Mouse (Mus musculus) hindbrain, postnatal 0 days (tissue): ENCODE measurements around the gene Crb1. TPM values are rescaled to one million over a fixed set of nuclear protein-coding genes. Genes with fewer than 3 reads are reported as not detected.

Experiments used
- ATAC-seq: fragments of 200-750 bp; cut with Nextera tagmentation; 2 replicates; pipeline ENCODE4 v1.8.0; 2017; ENCODE audit warnings: mild to moderate bottlenecking, moderate TSS enrichment, moderate library complexity
- DNase-seq: peaks from one replicate; pipeline ENCODE4 v3.0.0-alpha.2; 2015; ENCODE audit warnings: low spot score
- H3K27ac ChIP-seq: fragments of 300-500 bp; sonication (generic); 2 replicates; pipeline ENCODE4 v1.5.1; 2014; ENCODE audit warnings: mild to moderate bottlenecking
- H3K27me3 ChIP-seq: fragments of 300-500 bp; sonication (generic); 2 replicates; pipeline ENCODE4 v1.6.1; 2014; ENCODE audit warnings: low read length, mixed read lengths; ENCODE audit not compliant: insufficient read depth
- H3K36me3 ChIP-seq: fragments of 300-500 bp; sonication (generic); 2 replicates; pipeline ENCODE4 v1.6.1; 2014; ENCODE audit warnings: low read length, mixed read lengths; ENCODE audit not compliant: insufficient read depth
- H3K4me1 ChIP-seq: fragments of 300-500 bp; sonication (generic); 2 replicates; pipeline ENCODE4 v1.6.1; 2014; ENCODE audit warnings: antibody characterized with exemption, low read length, mixed read lengths; ENCODE audit not compliant: insufficient read depth
- H3K4me2 ChIP-seq: fragments of 300-500 bp; sonication (generic); 2 replicates; pipeline ENCODE4 v1.6.1; 2014; ENCODE audit warnings: low read depth, mild to moderate bottlenecking, low read length, moderate library complexity, mixed read lengths
- H3K4me3 ChIP-seq: fragments of 300-500 bp; sonication (generic); 2 replicates; pipeline ENCODE4 v1.5.1; 2014; ENCODE audit warnings: low read length
- H3K9ac ChIP-seq: fragments of 300-500 bp; sonication (generic); replicated peaks from 2 replicates; pipeline ENCODE4 v1.6.1; 2014; ENCODE audit warnings: mild to moderate bottlenecking, low read length, moderate library complexity, mixed read lengths
- H3K9me3 ChIP-seq: fragments of 300-500 bp; sonication (generic); 2 replicates; pipeline ENCODE4 v1.6.1; 2016; ENCODE audit warnings: low read length, mixed read lengths
- CTCF ChIP-seq: IDR thresholded peaks from 2 replicates; pipeline ENCODE4 v1.5.1; 2016; ENCODE audit warnings: antibody characterized with exemption, control low read depth, low read depth
- WGBS: fragments of 180-500 bp; shearing (Covaris S2); extraction: QIAGEN DNeasy Blood & Tissue Kit; methylation state at CpG from one replicate; pipeline ENCODE4 v1.1.7; 2014; 5-methylcytosine and 5-hydroxymethylcytosine counted together
- polyA plus RNA-seq: library from polyadenylated mRNA; unstranded; fragments of >200 nt; fragmentation: Nextera tagmentation; extraction: Ambion mirVana; gene quantifications from 2 replicates; pipeline ENCODE4 v1.2.1, GENCODE M21; 2015
- total RNA-seq: library from RNA; depleted of rRNA; stranded (reverse); fragments of >200 nt; gene quantifications from 2 replicates; pipeline ENCODE4 v1.2.3, GENCODE M21; 2014

Gene Crb1
- total and polyA plus RNA-seq, 2 experiments from 2014 or later: 0.96 to 1.5 TPM

DNA sequence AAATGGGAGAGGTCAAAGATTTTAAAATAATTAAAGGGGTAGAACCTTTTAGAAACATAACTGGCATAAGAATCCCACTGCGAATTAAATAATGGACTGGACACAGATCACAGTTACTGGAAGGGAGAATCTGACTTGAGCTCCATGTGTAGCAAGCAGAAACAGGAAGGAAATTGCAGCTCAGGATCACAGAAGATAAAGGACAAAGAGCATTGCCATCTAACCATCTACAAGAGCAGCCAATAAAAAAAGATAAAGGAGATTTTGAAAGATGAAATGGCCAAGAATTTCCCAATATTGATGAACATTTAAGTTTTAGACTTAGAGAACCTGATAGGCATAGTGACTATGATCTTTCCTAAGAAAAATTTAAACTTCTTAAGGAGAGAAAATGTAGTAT is 112.7 kb downstream of the Crb1 start:
- Histone ChIP-seq H3K4me2 (no peak overlapping the region), H3K36me3 (no peaks in the 10 kb centered on the region), H3K4me3 (no peak overlapping the region), H3K27me3 (no peaks in the 10 kb centered on the region), H3K4me1 (no peaks in the 10 kb centered on the region), H3K9ac (no peak overlapping the region), H3K27ac (no peak overlapping the region), H3K9me3 (no peaks in the 10 kb centered on the region)
- no peak for TF ChIP-seq CTCF
- 90% methylated on average over 1 of the region's 1 CpGs for WGBS
- ATAC-seq (no peak), DNase-seq (no peak)

GRCm38 (mm10) chr1:139263158-139263557 is 113.7 kb downstream of the Crb1 start:
- Histone ChIP-seq H3K36me3 (no peaks in the 10 kb centered on the region), H3K27me3 (no peaks in the 10 kb centered on the region), H3K27ac (no peak overlapping the region), H3K9ac (no peak overlapping the region), H3K4me2 (no peak overlapping the region), H3K9me3 (no peaks in the 10 kb centered on the region), H3K4me1 (no peaks in the 10 kb centered on the region), H3K4me3 (no peak overlapping the region)
- no peak for DNase-seq
- WGBS: 65% methylated on average over 1 of the region's 1 CpGs
- no peak for ATAC-seq
- no peak for TF ChIP-seq CTCF

- DNase-seq (no peak), ATAC-seq (no peak)
- Histone ChIP-seq H3K4me2 (no peak overlapping the region), H3K9ac (no peak overlapping the region), H3K27ac (no peak overlapping the region), H3K36me3 (no peaks in the 10 kb centered on the region), H3K9me3 (no peaks in the 10 kb centered on the region), H3K4me1 (no peaks in the 10 kb centered on the region), H3K27me3 (no peaks in the 10 kb centered on the region), H3K4me3 (no peak overlapping the region)
- no peak for TF ChIP-seq CTCF
- 68% methylated on average over 7 of the region's 7 CpGs for WGBS
These were observed 121.3 kb downstream of the Crb1 start for GRCm38 (mm10) chr1:139255581-139255980.

DNA sequence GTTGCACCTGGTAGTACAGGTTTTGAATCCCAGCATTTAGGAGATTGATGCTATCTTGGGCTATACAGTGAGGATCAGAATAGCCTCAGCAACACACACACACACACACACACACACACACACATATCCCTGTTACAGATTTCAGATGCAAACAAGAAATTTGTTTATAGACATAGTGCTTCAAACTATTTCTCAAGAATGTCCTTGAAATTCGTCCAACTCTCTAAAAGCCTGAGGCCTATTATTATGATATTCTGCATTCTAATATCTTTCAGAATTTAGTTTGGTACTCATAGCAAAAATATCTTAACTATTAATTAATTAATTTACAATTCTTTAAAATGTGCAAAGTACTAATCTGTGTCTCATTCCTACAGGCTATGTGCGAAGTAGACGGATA is 124.9 kb downstream of the Crb1 start:
- Histone ChIP-seq H3K9me3 (no peaks in the 10 kb centered on the region), H3K4me1 (no peaks in the 10 kb centered on the region), H3K36me3 (no peaks in the 10 kb centered on the region), H3K27ac (no peak overlapping the region), H3K4me3 (no peak overlapping the region), H3K4me2 (no peak overlapping the region), H3K9ac (no peak overlapping the region), H3K27me3 (no peaks in the 10 kb centered on the region)
- DNase-seq (no peak), ATAC-seq (no peak)
- no peak for TF ChIP-seq CTCF
- 93% methylated on average over 3 of the region's 3 CpGs for WGBS

GRCm38 (mm10) chr1:139249159-139249558 is 127.7 kb downstream of the Crb1 start:
- 80% methylated on average over 6 of the region's 6 CpGs for whole genome bisulfite sequencing
- no peak for TF ChIP-seq CTCF
- no peaks in the 10 kb centered on the region for H3K27me3 ChIP-seq

GRCm38 (mm10) chr1:139246723-139247380 is 130.0 kb downstream of the Crb1 start:
- TF ChIP-seq CTCF: no peak
- Histone ChIP-seq H3K27me3 (no peaks in the 10 kb centered on the region), H3K36me3 (no peaks in the 10 kb centered on the region), H3K9ac (no peak overlapping the region), H3K27ac (no peak overlapping the region), H3K4me2 (no peak overlapping the region), H3K4me3 (no peak overlapping the region), H3K9me3 (no peaks in the 10 kb centered on the region), H3K4me1 (no peaks in the 10 kb centered on the region)
- ATAC-seq (no peak), DNase-seq (no peak)
- WGBS: 90% methylated on average over 12 of the region's 12 CpGs

More at GRCm38 (mm10) chr1:139249159-139249558, 127.7 kb downstream of the Crb1 start:
- no peaks in the 10 kb centered on the region for H3K9me3 ChIP-seq
- no peak overlapping the region for H3K4me3 ChIP-seq
- H3K27ac ChIP-seq: no peak overlapping the region
- no peak overlapping the region for H3K4me2 ChIP-seq
- H3K9ac ChIP-seq: no peak overlapping the region
- DNase-seq (no peak), ATAC-seq (no peak)
- no peaks in the 10 kb centered on the region for H3K36me3 ChIP-seq
- H3K4me1 ChIP-seq: no peaks in the 10 kb centered on the region

- ATAC-seq: 0 out of 2 replicates have a peak, but pooled peaks have one; percentile 12
- TF ChIP-seq CTCF: no peak
- WGBS: 48% methylated on average over 5 of the region's 5 CpGs
- Histone ChIP-seq H3K4me1 (no peaks in the 10 kb centered on the region), H3K4me2 (no peak overlapping the region), H3K9me3 (no peaks in the 10 kb centered on the region), H3K36me3 (no peaks in the 10 kb centered on the region), H3K27me3 (no peaks in the 10 kb centered on the region), H3K9ac (no peak overlapping the region), H3K4me3 (no peak overlapping the region), H3K27ac (no peak overlapping the region)
- no peak for DNase-seq
These were observed 140.1 kb downstream of the Crb1 start for GRCm38 (mm10) chr1:139236794-139237193.
